Mouse (Mus musculus) CH12.LX (cell line): ENCODE results near the gene Mrpl57. TPM values are rescaled to one million over a fixed set of nuclear protein-coding genes. Genes with fewer than 3 reads are reported as not detected.

ENCODE experiments used
- DNase-seq: peaks from one replicate; pipeline ENCODE4 v3.0.0-alpha.2; 2013; ENCODE audit errors: extremely low read depth
- H3K27ac ChIP-seq: 2 replicates; pipeline ENCODE4 v1.5.1; 2012; ENCODE audit warnings: low read depth, mild to moderate bottlenecking, control low read depth, moderate library complexity; ENCODE audit not compliant: insufficient read depth
- H3K27me3 ChIP-seq: replicated peaks from 2 replicates; pipeline ENCODE3; 2012; ENCODE audit warnings: inconsistent platforms
- H3K36me3 ChIP-seq, 2 experiments: replicated peaks in 1 of 2; 2 replicates each; pipeline versions ENCODE3 to v1.6.1; 2012; ENCODE audit warnings: inconsistent platforms in 1 of 2, low read length in 1 of 2, mild to moderate bottlenecking in 1 of 2, mixed read lengths in 1 of 2, moderate library complexity in 1 of 2; ENCODE audit not compliant: control insufficient read depth in 1 of 2, insufficient read depth in 1 of 2
- H3K4me1 ChIP-seq, 2 experiments: 2 replicates each; pipeline ENCODE4 v1.6.1; 2012; ENCODE audit warnings: inconsistent platforms in 1 of 2, moderate library complexity in 1 of 2; ENCODE audit not compliant: insufficient read depth in 2 of 2, control insufficient read depth in 1 of 2
- H3K4me2 ChIP-seq: 2 replicates; pipeline ENCODE4 v1.6.1; 2012; ENCODE audit warnings: low read depth, mild to moderate bottlenecking, control low read depth; ENCODE audit not compliant: poor library complexity, insufficient read depth, severe bottlenecking
- H3K4me3 ChIP-seq, 3 experiments: fragments of 150-350 bp in 1 of 3; sonication (generic) in 1 of 3; replicated peaks in 1 of 3; 2 replicates each; pipeline versions ENCODE3 to v1.5.1; 2011 to 2012; ENCODE audit warnings: low read depth in 2 of 3, low read length in 2 of 3, mild to moderate bottlenecking in 2 of 3, moderate library complexity in 2 of 3, control low read depth in 1 of 3, improper control_type of control experiment in 1 of 3, inconsistent platforms in 1 of 3, mixed read lengths in 1 of 3; ENCODE audit not compliant: poor library complexity in 1 of 3
- H3K79me2 ChIP-seq: replicated peaks from 2 replicates; pipeline ENCODE4 v1.6.1; 2012; ENCODE audit warnings: mild to moderate bottlenecking, moderate library complexity; ENCODE audit not compliant: control insufficient read depth, poor library complexity, insufficient read depth, severe bottlenecking; ENCODE audit errors: extremely low read depth
- H3K9ac ChIP-seq: 2 replicates; pipeline ENCODE4 v1.6.1; 2012; ENCODE audit warnings: low read depth, mild to moderate bottlenecking, control low read depth, moderate library complexity; ENCODE audit not compliant: insufficient read depth
- H3K9me3 ChIP-seq: replicated peaks from 2 replicates; pipeline ENCODE3; 2012; ENCODE audit warnings: low read length, inconsistent platforms, mixed read lengths
- BHLHE40 ChIP-seq: IDR thresholded peaks from 2 replicates; pipeline ENCODE4 v1.6.1; 2011; ENCODE audit warnings: mild to moderate bottlenecking, low read depth, low read length, improper control_type of control experiment
- ELF1 ChIP-seq: IDR thresholded peaks from 2 replicates; pipeline ENCODE4 v1.6.1; 2014; ENCODE audit warnings: low read depth, mild to moderate bottlenecking, inconsistent platforms, low read length, improper control_type of control experiment
- IRF4 ChIP-seq: IDR thresholded peaks from 2 replicates; pipeline ENCODE4 v1.6.1; 2014; ENCODE audit warnings: low read depth, mild to moderate bottlenecking, inconsistent platforms, low read length, improper control_type of control experiment
- MAFK ChIP-seq: IDR thresholded peaks from 2 replicates; pipeline ENCODE4 v1.6.1; 2011; ENCODE audit warnings: low read length, improper control_type of control experiment; ENCODE audit not compliant: insufficient replicate concordance
- MAZ ChIP-seq: IDR thresholded peaks from 2 replicates; pipeline ENCODE4 v1.6.1; 2012; ENCODE audit warnings: low read depth, mild to moderate bottlenecking, inconsistent platforms, low read length, improper control_type of control experiment, moderate library complexity
- NELFE ChIP-seq: IDR thresholded peaks from 2 replicates; pipeline ENCODE4 v1.6.1; 2011; ENCODE audit warnings: low read depth, low read length, improper control_type of control experiment
- POLR2AphosphoS2 ChIP-seq: IDR thresholded peaks from 2 replicates; pipeline ENCODE4 v1.6.1; 2011; ENCODE audit warnings: low read depth, low read length, improper control_type of control experiment
- RAD21 ChIP-seq: IDR thresholded peaks from 2 replicates; pipeline ENCODE4 v1.6.1; 2011; ENCODE audit warnings: low read depth, mild to moderate bottlenecking, low read length, improper control_type of control experiment, moderate library complexity
- ZKSCAN1 ChIP-seq: IDR thresholded peaks from 2 replicates; pipeline ENCODE4 v1.6.1; 2012; ENCODE audit warnings: low read depth, inconsistent platforms, low read length, improper control_type of control experiment, borderline replicate concordance
- dilution Hi-C: fragments of 300-500 bp; cut with MboI; formaldehyde crosslinking; loops from 2 replicates; pipeline ENCODE4 v1.14.3; 2020; ENCODE audit warnings: low sequenced_read_pairs; ENCODE audit not compliant: extremely low pct_unique_long_range_greater_than_20kb, extremely low pct_ligation_motif_present
- in situ Hi-C: fragments of 300-500 bp; cut with MboI; formaldehyde crosslinking; loops from 3 replicates; pipeline ENCODE4 v1.14.3; 2019; ENCODE audit warnings: low sequenced_read_pairs, low pct_ligation_motif_present, low pct_unique_long_range_greater_than_20kb, mixed read lengths
- polyA plus RNA-seq: library from polyadenylated mRNA; unstranded; fragments of >175 nt; gene quantifications from 2 replicates; pipeline ENCODE4 v1.2.1, GENCODE M21; 2012; ENCODE audit warnings: low read depth; ENCODE audit not compliant: insufficient read length
- total RNA-seq, 2 experiments: library from RNA; depleted of rRNA; stranded (reverse); fragments of 300-350 nt in 1 of 2; fragments of >200 nt in 1 of 2; gene quantifications; 2 replicates each; pipeline ENCODE4 v1.2.3; 2012 to 2014

Mrpl57 gene
- total and polyA plus RNA-seq, 3 experiments: 123 to 184 (median 176) TPM

- dilution Hi-C loops: no loop called here
- no peak overlapping the region for H3K4me3 ChIP-seq
- no peak overlapping the region for H3K27ac ChIP-seq
- in situ Hi-C loops: no loop called here
- H3K36me3 ChIP-seq: peaks cover 3 to 55% of the 10 kb centered on the region in 2 experiments
- TF ChIP-seq NELFE (no peak), IRF4 (no peak)
- peaks cover 0 to 29% of the 10 kb centered on the region in 2 experiments; a peak in 2 of 4 replicates for H3K4me1 ChIP-seq
- H3K4me2 ChIP-seq: no peak overlapping the region
- no peaks in the 10 kb centered on the region for H3K79me2 ChIP-seq
- H3K9ac ChIP-seq: no peak overlapping the region
- no peak for DNase-seq
- no peaks in the 10 kb centered on the region for H3K9me3 ChIP-seq
- H3K27me3 ChIP-seq: no peaks in the 10 kb centered on the region
Observed at GRCm38 (mm10) chr14:57859520-57859919, 33.5 kb downstream of the Mrpl57 start.

DNA sequence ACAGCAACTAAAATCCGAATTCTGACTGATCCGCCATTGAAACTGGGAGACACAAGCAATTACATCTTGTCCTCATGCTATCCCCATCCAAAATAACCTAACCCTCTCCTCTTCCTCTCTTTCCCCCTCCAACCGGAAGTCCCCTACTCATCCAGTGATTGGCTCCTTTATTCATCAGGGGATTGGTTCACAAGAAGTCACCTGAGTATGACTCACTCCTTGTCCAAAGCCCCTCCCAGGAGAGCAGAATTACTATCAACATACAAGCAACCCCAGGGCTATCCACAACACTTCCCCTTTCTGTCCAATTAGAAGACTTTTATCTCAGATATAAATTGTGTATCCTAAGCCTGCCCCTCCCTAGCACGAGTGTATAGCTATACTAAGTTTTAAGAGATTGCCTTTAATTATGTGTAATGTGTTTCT, 36.0 kb downstream of the Mrpl57 start:
- in situ Hi-C loops: no loop called here
- H3K4me1 ChIP-seq: peaks cover 2 to 46% of the 10 kb centered on the region in 2 experiments; a peak in 3 of 4 replicates
- peak; percentile 61 for DNase-seq

DNA sequence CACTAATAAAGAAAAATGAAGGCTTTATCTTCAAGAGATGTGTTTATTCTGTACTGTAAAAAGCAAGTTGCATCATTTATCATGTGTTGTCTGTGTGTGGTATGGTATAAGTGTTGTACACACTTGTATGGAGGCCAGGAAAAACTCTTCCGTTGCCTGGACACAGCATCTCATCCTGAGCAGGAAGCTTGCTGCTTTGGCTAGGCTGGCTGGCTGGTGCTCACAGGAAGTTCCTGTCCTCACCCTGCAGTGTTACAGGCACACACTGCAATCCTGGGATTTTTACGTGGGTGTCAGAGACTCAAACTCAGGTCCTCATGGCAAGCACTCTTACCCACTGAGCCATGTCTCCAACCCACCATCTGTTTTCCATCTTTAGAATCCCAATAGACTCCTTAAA, 37.1 kb downstream of the Mrpl57 start:
- no peak overlapping the region for H3K9ac ChIP-seq
- in situ Hi-C loops: no loop called here
- TF ChIP-seq RAD21: no peak
- TF ChIP-seq MAZ: no peak
- no peak for TF ChIP-seq ELF1
- TF ChIP-seq MAFK: no peak
- no peak for TF ChIP-seq POLR2AphosphoS2
- TF ChIP-seq, all 38 proteins: peak for 0
- Histone ChIP-seq H3K4me2 (no peak overlapping the region), H3K4me1 (peaks cover 2 to 55% of the 10 kb centered on the region in 2 experiments; a peak in 3 of 4 replicates), H3K9me3 (no peaks in the 10 kb centered on the region), H3K27ac (no peak overlapping the region), H3K36me3 (peaks cover 3 to 55% of the 10 kb centered on the region in 2 experiments), H3K4me3 (no peak overlapping the region), H3K79me2 (no peaks in the 10 kb centered on the region), H3K27me3 (no peaks in the 10 kb centered on the region)
- no peak for DNase-seq
- dilution Hi-C loops: no loop called here

More for the DNA sequence above, 36.0 kb downstream of the Mrpl57 start:
- Histone ChIP-seq H3K4me3 (no peak overlapping the region), H3K27ac (no peak overlapping the region), H3K9ac (no peak overlapping the region), H3K79me2 (no peaks in the 10 kb centered on the region), H3K27me3 (no peaks in the 10 kb centered on the region), H3K36me3 (peaks cover 3 to 58% of the 10 kb centered on the region in 2 experiments), H3K4me2 (no peak overlapping the region), H3K9me3 (no peaks in the 10 kb centered on the region)
- TF ChIP-seq ZKSCAN1 (no peak), BHLHE40 (peak; percentile 56)
- dilution Hi-C loops: no loop called here
